In the genomic region with DNA sequence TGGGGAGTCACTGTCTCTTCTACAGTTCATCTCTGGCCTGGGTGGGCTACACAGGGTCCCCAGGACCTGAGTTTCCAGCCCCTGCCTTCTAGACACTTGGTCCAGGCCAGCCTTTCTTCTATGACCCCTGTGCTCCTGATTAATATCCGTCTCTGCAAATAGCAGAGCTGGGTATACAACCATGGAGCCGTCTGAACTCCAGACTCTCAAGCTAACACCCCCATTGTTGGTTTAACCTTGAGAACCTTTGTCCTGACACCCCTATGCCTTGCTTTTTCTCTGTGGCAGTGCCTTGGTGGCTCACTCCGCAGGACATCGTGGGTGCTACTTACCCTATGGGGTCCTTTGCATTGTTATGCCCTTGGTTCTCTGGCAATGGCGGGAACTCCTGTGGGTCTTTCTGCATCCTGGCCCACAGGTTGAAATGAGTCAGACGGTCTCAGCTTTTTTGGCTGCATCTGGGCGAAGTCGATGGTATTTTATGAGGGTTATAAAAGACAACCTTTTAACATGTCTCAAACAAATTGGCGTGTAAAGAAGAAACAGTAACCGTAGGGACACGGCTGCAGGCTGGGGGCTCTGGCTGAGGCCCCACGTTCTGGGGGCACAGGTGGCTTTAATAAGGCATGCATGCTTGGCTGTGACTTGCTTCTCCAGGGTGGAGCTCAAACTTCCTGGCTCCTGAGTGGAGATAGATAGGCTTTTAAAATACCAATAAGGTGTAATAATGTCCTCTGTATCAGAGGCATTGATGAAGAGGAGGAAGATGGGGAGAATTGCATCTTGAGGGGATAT, we compare ENCODE assay signal across 19 mouse cellular contexts. TPM values are rescaled to one million over a fixed set of nuclear protein-coding genes. Genes with fewer than 3 reads are reported as not detected.
DNase-seq lines count a peak whose midpoint lies in the region; ATAC-seq lines count a peak whose summit lies in the region.
"Had no signal": no experiment of that assay in that cellular context is flagged by ENCODE, and none has a peak within 500 bp of the region (broad histone marks: within the 10 kb centered on the region; RNA-seq: fewer than 3 reads in every experiment).

No protein-coding gene starts in this region.

- no peaks in the 10 kb centered on the region for H3K36me3 ChIP-seq in heart, embryonic 16.5 days (ENCODE audit: control insufficient read depth, insufficient read depth)
- H3K36me3 ChIP-seq in embryonic facial prominence, embryonic 13.5 days: no peaks in the 10 kb centered on the region
- no peaks in the 10 kb centered on the region for H3K36me3 ChIP-seq in limb, embryonic 12.5 days
- H3K36me3 ChIP-seq: G1E; heart, embryonic 13.5 days; hindbrain, embryonic 12.5 days; midbrain, embryonic 13.5 days had no signal

- 0 out of 2 replicates have a peak overlapping the region, but pooled peaks have one; percentile 4 for H3K9ac ChIP-seq in heart, embryonic 16.5 days (ENCODE audit: low read length)
- no peak overlapping the region for H3K9ac ChIP-seq in embryonic facial prominence, embryonic 13.5 days
- H3K9ac ChIP-seq in limb, embryonic 12.5 days (replicated peaks): no peak overlapping the region
- H3K9ac ChIP-seq: heart, embryonic 13.5 days; hindbrain, embryonic 12.5 days; midbrain, embryonic 13.5 days had no signal

- 0 out of 2 replicates have a peak, but pooled peaks cover 3% of the 10 kb centered on the region for H3K9me3 ChIP-seq in heart, embryonic 16.5 days (replicated peaks; ENCODE audit: control insufficient read depth, low read length)
- H3K9me3 ChIP-seq in embryonic facial prominence, embryonic 13.5 days: no peaks in the 10 kb centered on the region
- 0 out of 2 replicates have a peak, but pooled peaks cover 4% of the 10 kb centered on the region for H3K9me3 ChIP-seq in limb, embryonic 12.5 days
- H3K9me3 ChIP-seq: heart, embryonic 13.5 days; hindbrain, embryonic 12.5 days; midbrain, embryonic 13.5 days had no signal

- ATAC-seq in heart, embryonic 16.5 days (replicated peaks; ENCODE audit: extremely low read depth, insufficient read depth, low FRiP score): no peak
- no peak for ATAC-seq in embryonic facial prominence, embryonic 13.5 days (ENCODE audit: insufficient number of reproducible peaks, insufficient read depth, low FRiP score, low TSS enrichment, low read depth)
- ATAC-seq in limb, embryonic 12.5 days (ENCODE audit: insufficient number of reproducible peaks, insufficient read depth, low FRiP score, low TSS enrichment, low read depth): no peak
- ATAC-seq: midbrain, embryonic 13.5 days had no signal

- H3K4me3 ChIP-seq in heart, embryonic 16.5 days (ENCODE audit: low read length): no peak overlapping the region
- H3K4me3 ChIP-seq in embryonic facial prominence, embryonic 13.5 days: no peak overlapping the region
- H3K4me3 ChIP-seq in limb, embryonic 12.5 days (replicated peaks): 0 out of 2 replicates have a peak overlapping the region, but pooled peaks have one; percentile 8
- H3K4me3 ChIP-seq: heart, embryonic 13.5 days; hindbrain, embryonic 12.5 days; midbrain, embryonic 13.5 days had no signal

- peaks cover 17% of the 10 kb centered on the region for H3K4me1 ChIP-seq in heart, embryonic 16.5 days (ENCODE audit: control insufficient read depth, insufficient read depth, low read length)
- peaks cover 48% of the 10 kb centered on the region for H3K4me1 ChIP-seq in embryonic facial prominence, embryonic 13.5 days
- H3K4me1 ChIP-seq in limb, embryonic 12.5 days (replicated peaks): peaks cover 59% of the 10 kb centered on the region

- intact Hi-C loops in heart, postnatal 25 days (cut with DNase I): loop anchor here (5.0 kb wide), 3 partner anchors 99 to 179 kb away; no protein-coding TSS in a partner anchor

- no peak overlapping the region for H3K27ac ChIP-seq in heart, embryonic 16.5 days (ENCODE audit: low read length)
- H3K27ac ChIP-seq in embryonic facial prominence, embryonic 13.5 days: peak overlapping the region; percentile 45
- H3K27ac ChIP-seq in limb, embryonic 12.5 days: peak overlapping the region; percentile 94
- H3K27ac ChIP-seq: heart, embryonic 13.5 days; hindbrain, embryonic 12.5 days; midbrain, embryonic 13.5 days had no signal

- WGBS in heart, embryonic 16.5 days: 85% methylated on average over 12 of the region's 12 CpGs
- 30% methylated on average over 12 of the region's 12 CpGs for WGBS in embryonic facial prominence, embryonic 13.5 days
- 12% methylated on average over 12 of the region's 12 CpGs for WGBS in limb, embryonic 12.5 days

- no peak overlapping the region for H3K4me2 ChIP-seq in heart, embryonic 16.5 days (ENCODE audit: low read depth, low read length)
- no peak overlapping the region for H3K4me2 ChIP-seq in embryonic facial prominence, embryonic 13.5 days
- peak overlapping the region; percentile 40 for H3K4me2 ChIP-seq in limb, embryonic 12.5 days
- H3K4me2 ChIP-seq: heart, embryonic 13.5 days; hindbrain, embryonic 12.5 days; midbrain, embryonic 13.5 days had no signal

- no peaks in the 10 kb centered on the region for H3K27me3 ChIP-seq in heart, embryonic 16.5 days (ENCODE audit: control insufficient read depth, insufficient read depth, low read length)
- H3K27me3 ChIP-seq in embryonic facial prominence, embryonic 13.5 days: no peaks in the 10 kb centered on the region
- H3K27me3 ChIP-seq in limb, embryonic 12.5 days: no peaks in the 10 kb centered on the region
- H3K27me3 ChIP-seq: heart, embryonic 13.5 days had no signal

- no peak for DNase-seq in heart, postnatal 25 days (ENCODE audit: low spot score)
- no peak for DNase-seq in urinary bladder, postnatal 10 days (ENCODE audit: low spot score)
- no peak for DNase-seq in right cerebral cortex, postnatal 25 days
- DNase-seq in Muller cell, postnatal 12 days (ENCODE audit: inconsistent ontology term): no peak
- DNase-seq: adrenal gland, postnatal 14 days; cerebellum, adult 8-10 months; kidney, adult 11 months; liver; lung, adult 18-20 months; lung, postnatal 4 days; right cerebral cortex, postnatal 14 days; thymus, postnatal 14 days had no signal

RNA-seq across cellular contexts. Expression of a gene that starts 2.5 kb away (rescaled TPM):
- polyA plus RNA-seq in heart, embryonic 16.5 days (2015; fragmentation: Nextera tagmentation; extraction: Ambion mirVana): 61.8 and 73.3 TPM in 2 replicates
- total RNA-seq in heart, postnatal 25 days (2021): 10 to 100 TPM; 48.7 to 54.3 TPM
- 127 and 143 TPM in 2 replicates for polyA plus RNA-seq in embryonic facial prominence, embryonic 13.5 days (2015; fragmentation: Nextera tagmentation; extraction: Ambion mirVana)
- polyA plus RNA-seq in limb, embryonic 12.5 days (2016; fragmentation: Nextera tagmentation; extraction: Ambion mirVana): 176 and 187 TPM in 2 replicates
- polyA plus RNA-seq: G1E had no signal
